Mouse (Mus musculus): ENCODE measurements around the gene Olfr1120. TPM values are rescaled to one million over a fixed set of nuclear protein-coding genes. Genes with fewer than 3 reads are reported as not detected.
"Not testable (repeated sequence)": the region's sequence is repeated elsewhere in the genome, so short reads cannot be mapped to it uniquely, and the experiment has no call there.

Olfr1120 gene
- total RNA-seq (2012; rRNA removed) (not detected in 2 replicates), polyA plus RNA-seq (2012; ENCODE audit: insufficient read depth in 1 of 2, insufficient read length in 2 of 2, low read depth in 1 of 2, low replicate concordance in 2 of 2, missing spikeins in 1 of 2) (not detected)

DNA sequence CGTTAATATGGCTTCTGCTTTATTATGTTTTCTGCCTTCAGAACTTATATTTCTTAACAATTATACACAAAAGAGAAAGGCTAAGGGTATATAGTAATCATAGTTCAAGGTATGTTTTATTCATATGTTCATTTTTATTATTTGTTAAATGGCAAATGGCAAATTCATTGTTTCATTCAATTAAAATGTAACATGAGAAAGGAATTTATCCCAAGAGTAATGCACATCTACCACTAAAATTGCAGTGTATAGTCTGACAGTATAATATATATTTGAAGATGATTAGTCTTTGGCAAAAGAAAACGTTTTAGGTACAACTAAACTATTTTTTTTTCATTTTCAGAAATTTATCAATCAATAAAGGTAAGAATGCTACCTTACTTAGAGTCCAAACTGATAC lies at the start of gene Olfr1120:
TSS of gene Olfr1120 (plus strand) at position 301 of the 400 bp plus-strand sequence.
- no peak for TF ChIP-seq RCOR1 (IDR thresholded peaks at IDR 0.05; ENCODE audit: low read depth, low read length)
- TF ChIP-seq MYB (IDR thresholded peaks at IDR 0.05; ENCODE audit: low read depth, low read length), result no peak
- TF ChIP-seq SIN3A (IDR thresholded peaks at IDR 0.05; ENCODE audit: low read length), result no peak
- no peaks in the 10 kb centered on the region for H3K36me3 ChIP-seq (ENCODE audit: control insufficient read depth in 1 of 2, insufficient read depth in 2 of 2, low read length in 2 of 2)
- H3K9me3 ChIP-seq (replicated peaks; ENCODE audit: insufficient read depth, low read length), result no peaks in the 10 kb centered on the region
- H3K27ac ChIP-seq (ENCODE audit: control insufficient read depth, low read depth, low read length), result no peak within 1 kb of the TSS
- no peaks in the 10 kb centered on the region for H3K27me3 ChIP-seq (ENCODE audit: control insufficient read depth in 1 of 2, insufficient read depth in 2 of 2, low read length in 2 of 2)
- no peak within 1 kb of the TSS for H3K9ac ChIP-seq (ENCODE audit: control insufficient read depth, low read depth, low read length, poor library complexity, severe bottlenecking)
- no peak within 1 kb of the TSS for H3K4me3 ChIP-seq (ENCODE audit: control insufficient read depth in 1 of 2, insufficient read depth in 1 of 2, low read depth in 2 of 2, low read length in 2 of 2)
- no peak for DNase-seq (ENCODE audit: low read depth, low spot score)
- no peaks in the 10 kb centered on the region for H3K4me1 ChIP-seq (ENCODE audit: control insufficient read depth in 1 of 2, insufficient read depth in 2 of 2, low read length in 2 of 2)
- no peaks in the 10 kb centered on the region for H3K79me2 ChIP-seq (ENCODE audit: control insufficient read depth, insufficient read depth, low read length, poor library complexity)

DNA sequence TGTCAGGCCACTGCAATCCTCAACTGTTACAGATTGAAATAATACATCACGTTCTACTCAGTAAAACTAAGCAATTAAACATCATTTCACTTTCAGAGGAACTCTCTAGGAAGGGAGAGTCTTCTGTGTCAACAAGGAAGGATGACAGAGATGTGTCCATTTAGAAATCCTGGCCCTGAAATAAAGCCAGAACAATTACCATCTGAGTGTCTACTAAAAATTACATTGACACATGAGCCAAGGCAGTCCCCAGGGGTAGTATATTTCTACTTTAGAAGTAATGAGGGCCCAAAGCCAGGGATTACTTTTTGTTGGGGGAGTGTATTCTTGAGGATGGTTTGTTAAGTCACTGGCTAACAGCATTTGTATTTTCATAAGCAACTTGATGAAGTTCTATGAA lies 47.3 kb upstream of the Olfr1120 start, which contains the start of gene Olfr1118:
TSS of gene Olfr1118 (plus strand) at position 301 of the 400 bp plus-strand sequence.
- Histone ChIP-seq H3K9ac (ENCODE audit: control insufficient read depth, low read depth, low read length, poor library complexity, severe bottlenecking) (no peak within 1 kb of the TSS), H3K36me3 (ENCODE audit: control insufficient read depth in 1 of 2, insufficient read depth in 2 of 2, low read length in 2 of 2) (no peaks in the 10 kb centered on the region), H3K4me3 (ENCODE audit: control insufficient read depth in 1 of 2, insufficient read depth in 1 of 2, low read depth in 2 of 2, low read length in 2 of 2) (no peak within 1 kb of the TSS), H3K27ac (ENCODE audit: control insufficient read depth, low read depth, low read length) (no peak within 1 kb of the TSS), H3K79me2 (ENCODE audit: control insufficient read depth, insufficient read depth, low read length, poor library complexity) (no peaks in the 10 kb centered on the region), H3K4me1 (ENCODE audit: control insufficient read depth in 1 of 2, insufficient read depth in 2 of 2, low read length in 2 of 2) (no peaks in the 10 kb centered on the region), H3K27me3 (ENCODE audit: control insufficient read depth in 1 of 2, insufficient read depth in 2 of 2, low read length in 2 of 2) (no peaks in the 10 kb centered on the region), H3K9me3 (replicated peaks; ENCODE audit: insufficient read depth, low read length) (no peaks in the 10 kb centered on the region)
- TF ChIP-seq MAFK (IDR thresholded peaks at IDR 0.05; ENCODE audit: borderline replicate concordance, low read depth, low read length) (no peak), ZKSCAN1 (IDR thresholded peaks at IDR 0.05; ENCODE audit: low read depth, low read length) (no peak), SIN3A (IDR thresholded peaks at IDR 0.05; ENCODE audit: low read length) (no peak), POLR2AphosphoS2 (IDR thresholded peaks at IDR 0.05; ENCODE audit: low read length) (no peak)
- no peak for DNase-seq (ENCODE audit: low read depth, low spot score)

- not testable (repeated sequence) for H3K27ac ChIP-seq (ENCODE audit: control insufficient read depth, low read depth, low read length); H3K9ac ChIP-seq (ENCODE audit: control insufficient read depth, low read depth, low read length, poor library complexity, severe bottlenecking); DNase-seq (ENCODE audit: low read depth, low spot score); H3K36me3 ChIP-seq (ENCODE audit: control insufficient read depth in 1 of 2, insufficient read depth in 2 of 2, low read length in 2 of 2); H3K9me3 ChIP-seq (replicated peaks; ENCODE audit: insufficient read depth, low read length); H3K27me3 ChIP-seq (ENCODE audit: control insufficient read depth in 1 of 2, insufficient read depth in 2 of 2, low read length in 2 of 2); H3K4me3 ChIP-seq (ENCODE audit: control insufficient read depth in 1 of 2, insufficient read depth in 1 of 2, low read depth in 2 of 2, low read length in 2 of 2); H3K4me1 ChIP-seq (ENCODE audit: control insufficient read depth in 1 of 2, insufficient read depth in 2 of 2, low read length in 2 of 2); H3K79me2 ChIP-seq (ENCODE audit: control insufficient read depth, insufficient read depth, low read length, poor library complexity)
Observed at GRCm38 (mm10) chr2:87360121-87360520, 5.5 kb downstream of the Olfr1120 start.

DNA sequence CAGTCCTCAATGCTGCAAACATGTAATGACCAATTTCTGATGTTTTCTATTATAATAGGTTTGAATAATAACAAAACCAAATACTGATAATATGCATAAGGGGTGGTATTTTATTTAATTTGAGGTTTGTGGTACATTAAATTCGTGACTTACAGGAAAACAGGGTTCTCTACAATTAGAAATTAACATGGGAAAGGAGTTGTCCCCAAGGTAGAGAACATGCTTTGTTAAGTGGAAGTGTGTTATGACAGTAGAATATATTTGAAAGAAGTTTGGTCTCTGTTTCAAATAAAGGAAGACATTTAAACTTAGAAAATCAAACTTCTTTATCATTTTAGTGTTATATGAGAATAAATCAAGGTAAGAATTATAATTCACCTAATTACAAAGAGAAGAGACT lies 15.0 kb downstream of the Olfr1120 start, which contains the start of gene Olfr1121:
TSS of gene Olfr1121 (plus strand) at position 301 of the 400 bp plus-strand sequence.
- no peaks in the 10 kb centered on the region for H3K36me3 ChIP-seq (ENCODE audit: control insufficient read depth in 1 of 2, insufficient read depth in 2 of 2, low read length in 2 of 2)
- no peaks in the 10 kb centered on the region for H3K4me1 ChIP-seq (ENCODE audit: control insufficient read depth in 1 of 2, insufficient read depth in 2 of 2, low read length in 2 of 2)
- H3K27ac ChIP-seq (ENCODE audit: control insufficient read depth, low read depth, low read length), result no peak within 1 kb of the TSS
- H3K9ac ChIP-seq (ENCODE audit: control insufficient read depth, low read depth, low read length, poor library complexity, severe bottlenecking), result no peak within 1 kb of the TSS
- H3K9me3 ChIP-seq (replicated peaks; ENCODE audit: insufficient read depth, low read length), result no peaks in the 10 kb centered on the region
- H3K27me3 ChIP-seq (ENCODE audit: control insufficient read depth in 1 of 2, insufficient read depth in 2 of 2, low read length in 2 of 2), result no peaks in the 10 kb centered on the region
- H3K4me3 ChIP-seq (ENCODE audit: control insufficient read depth in 1 of 2, insufficient read depth in 1 of 2, low read depth in 2 of 2, low read length in 2 of 2), result no peak within 1 kb of the TSS
- H3K79me2 ChIP-seq (ENCODE audit: control insufficient read depth, insufficient read depth, low read length, poor library complexity), result no peaks in the 10 kb centered on the region
- DNase-seq (ENCODE audit: low read depth, low spot score), result no peak
- TF ChIP-seq MYC (IDR thresholded peaks at IDR 0.05; ENCODE audit: low read depth, low read length), result no peak
- TF ChIP-seq POLR2A (IDR thresholded peaks at IDR 0.05; ENCODE audit: control insufficient read depth in 1 of 2, insufficient read depth in 1 of 2, low read depth in 1 of 2, low read length in 2 of 2, poor library complexity in 1 of 2), result no peak
- no peak for TF ChIP-seq USF2 (IDR thresholded peaks at IDR 0.05; ENCODE audit: borderline replicate concordance in 1 of 2, insufficient read depth in 1 of 2, low read depth in 1 of 2, low read length in 2 of 2)
- TF ChIP-seq CTCF (IDR thresholded peaks at IDR 0.05 in 2 of 3, conservative IDR thresholded peaks at IDR 0.05 in 1 of 3; ENCODE audit: control insufficient read depth in 1 of 3, insufficient read depth in 1 of 3, low read depth in 2 of 3, low read length in 3 of 3, poor library complexity in 1 of 3, severe bottlenecking in 1 of 3), result no peak
- TF ChIP-seq RCOR1 (IDR thresholded peaks at IDR 0.05; ENCODE audit: low read depth, low read length), result no peak
- no peak for TF ChIP-seq ZKSCAN1 (IDR thresholded peaks at IDR 0.05; ENCODE audit: low read depth, low read length)
- no peak for TF ChIP-seq CHD1 (IDR thresholded peaks at IDR 0.05; ENCODE audit: low read depth, low read length)
- no peak for TF ChIP-seq UBTF (IDR thresholded peaks at IDR 0.05; ENCODE audit: borderline replicate concordance, insufficient read depth, low read depth, low read length)
- no peak for TF ChIP-seq RAD21 (IDR thresholded peaks at IDR 0.05; ENCODE audit: low read depth, low read length)
- no peak for TF ChIP-seq TCF12 (IDR thresholded peaks at IDR 0.05; ENCODE audit: low read depth, low read length)
- no peak for TF ChIP-seq GABPA (IDR thresholded peaks at IDR 0.05; ENCODE audit: low read depth, low read length)
- TF ChIP-seq TBP (IDR thresholded peaks at IDR 0.05; ENCODE audit: low read depth, low read length), result no peak
- no peak for TF ChIP-seq MEF2A (IDR thresholded peaks at IDR 0.05; ENCODE audit: extremely low read depth, insufficient replicate concordance, low read depth, low read length, poor library complexity, severe bottlenecking)
- no peak for TF ChIP-seq POLR2AphosphoS2 (IDR thresholded peaks at IDR 0.05; ENCODE audit: low read length)
- no peak for TF ChIP-seq NRF1 (IDR thresholded peaks at IDR 0.05; ENCODE audit: insufficient read depth, low read depth, low read length, poor library complexity, severe bottlenecking)
- TF ChIP-seq ZNF384 (IDR thresholded peaks at IDR 0.05; ENCODE audit: low read depth, low read length), result no peak
